Mouse (Mus musculus) NIH3T3 (cell line): ENCODE measurements around the gene Ins2.

ENCODE experiments used
- DNase-seq: peaks from one replicate; pipeline ENCODE4 v3.0.0-alpha.2; 2012; ENCODE audit warnings: low read depth

Gene Ins2

GRCm38 (mm10) chr7:142663931-142664421 is 79.2 kb downstream of the Ins2 start:
- no peak for DNase-seq

DNA sequence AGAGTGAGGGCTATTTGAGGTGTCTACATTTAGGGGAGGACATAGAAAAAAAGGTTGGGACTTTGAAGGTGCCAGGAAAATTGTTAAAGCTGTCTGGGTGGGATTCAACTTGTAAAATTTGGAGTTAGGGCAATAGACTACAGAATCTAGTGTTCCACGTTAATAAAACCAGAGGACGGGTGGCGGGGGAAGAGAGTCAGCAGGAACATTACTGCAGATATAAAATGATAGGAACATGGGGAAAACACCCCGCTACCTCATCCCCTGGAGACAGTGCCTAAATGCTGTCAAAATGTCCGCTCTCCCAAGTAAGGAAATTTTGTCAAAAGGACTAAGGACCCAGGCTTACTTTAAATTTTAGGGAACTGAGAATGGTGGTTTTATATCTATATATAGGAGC is 80.0 kb downstream of the Ins2 start:
- DNase-seq: no peak

DNA sequence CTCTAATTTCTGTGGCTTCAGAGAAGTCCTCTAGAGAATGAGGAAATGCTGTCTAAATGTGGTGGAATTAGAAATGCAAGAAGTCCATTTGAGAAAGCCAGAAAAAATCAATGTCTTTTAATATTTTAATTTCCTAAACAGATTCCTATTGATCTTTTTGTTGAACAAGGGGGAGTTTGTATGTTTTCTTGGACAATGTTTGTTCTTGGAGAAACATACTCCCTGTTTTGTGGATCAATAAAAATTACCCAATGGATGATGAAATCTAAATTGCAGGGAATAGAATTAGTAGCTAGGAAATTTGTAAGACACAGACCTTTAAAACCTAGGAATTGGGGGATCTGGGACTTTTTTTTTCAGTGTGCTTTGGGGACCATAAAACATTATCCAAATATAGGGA is 81.4 kb downstream of the Ins2 start:
- no peak for DNase-seq

DNA sequence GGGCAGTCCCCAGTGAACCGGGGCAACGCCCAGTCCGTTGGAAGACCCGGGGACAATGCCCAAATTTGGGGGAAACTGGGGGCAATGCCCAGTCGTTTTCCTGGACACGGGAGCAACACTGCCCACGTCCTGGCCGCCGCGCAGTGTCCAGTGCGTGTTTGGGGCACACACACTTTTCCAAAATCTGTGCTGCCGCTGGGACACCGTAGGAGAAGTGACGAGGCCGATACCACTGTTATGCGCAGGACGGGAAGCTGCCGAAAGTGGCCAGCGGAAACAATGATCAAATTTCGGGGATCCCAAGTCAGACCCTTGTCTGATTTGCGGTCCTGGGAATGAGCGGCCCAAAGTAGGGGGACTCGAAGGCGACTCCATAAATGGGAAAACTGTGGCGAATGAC is 82.1 kb downstream of the Ins2 start:
- no peak for DNase-seq

DNA sequence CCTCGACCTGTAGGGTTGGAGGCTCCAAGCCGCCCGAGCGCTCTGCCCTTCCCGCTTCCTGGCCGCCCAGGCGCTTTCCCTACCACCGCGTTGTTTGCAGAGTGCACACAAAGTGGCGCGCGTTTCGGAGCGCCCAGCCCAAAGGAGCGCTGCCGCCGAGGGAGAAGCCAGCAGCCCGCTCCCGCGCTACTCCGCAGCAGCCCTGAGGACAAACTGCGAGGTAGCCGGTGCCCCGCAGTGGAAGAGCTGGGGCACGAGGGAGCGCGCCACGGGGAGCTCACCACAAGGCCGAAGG is 82.6 kb downstream of the Ins2 start:
- DNase-seq: no peak

GRCm38 (mm10) chr7:142659767-142660650 is 83.2 kb downstream of the Ins2 start:
- no peak for DNase-seq

- DNase-seq: no peak
Observed at GRCm38 (mm10) chr7:142659181-142659681, 84.0 kb downstream of the Ins2 start.

GRCm38 (mm10) chr7:142658681-142659180 is 84.5 kb downstream of the Ins2 start:
- no peak for DNase-seq

DNA sequence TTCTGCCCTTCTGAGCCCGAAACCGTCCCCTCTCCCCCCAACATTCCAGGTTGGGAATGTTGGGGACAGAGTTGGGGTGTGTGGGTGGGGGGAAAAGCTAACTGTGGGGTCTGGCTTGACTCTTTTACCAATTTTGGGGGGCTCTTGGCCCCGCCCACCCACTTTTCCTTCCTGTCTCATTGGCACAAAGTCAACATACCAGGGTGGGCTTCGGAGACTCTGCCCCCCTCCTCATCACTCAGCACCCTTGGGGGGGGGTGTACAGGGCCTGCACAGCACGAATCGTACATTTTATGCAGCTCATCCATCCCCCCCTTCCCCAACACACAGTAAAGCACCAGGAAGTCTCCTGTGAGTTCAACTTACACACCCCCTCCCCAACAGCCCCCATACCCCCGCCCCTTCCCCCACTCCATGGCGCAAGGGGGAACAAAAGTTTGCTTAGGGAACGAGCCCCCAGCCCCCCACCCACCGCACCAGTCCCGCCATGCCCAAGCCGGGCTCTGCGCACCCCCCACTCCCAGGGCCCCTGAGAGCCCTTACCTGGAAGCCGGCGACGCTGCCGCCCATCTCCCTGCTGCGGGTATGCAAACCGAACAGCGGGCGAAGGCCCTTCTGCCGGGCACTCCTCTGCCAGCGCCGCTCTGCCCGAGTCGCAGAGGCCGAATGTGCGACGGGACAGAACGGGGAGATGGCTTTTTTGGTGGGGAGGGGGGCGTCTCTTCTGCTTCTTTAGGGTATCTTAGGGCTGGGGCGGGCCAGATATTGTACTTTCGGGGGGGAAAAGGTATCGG is 85.2 kb downstream of the Ins2 start:
- no peak for DNase-seq

- DNase-seq: no peak
Observed at GRCm38 (mm10) chr7:142657341-142657791, 85.8 kb downstream of the Ins2 start.

- DNase-seq: no peak
Observed at GRCm38 (mm10) chr7:142656055-142656454, 87.1 kb downstream of the Ins2 start.

DNA sequence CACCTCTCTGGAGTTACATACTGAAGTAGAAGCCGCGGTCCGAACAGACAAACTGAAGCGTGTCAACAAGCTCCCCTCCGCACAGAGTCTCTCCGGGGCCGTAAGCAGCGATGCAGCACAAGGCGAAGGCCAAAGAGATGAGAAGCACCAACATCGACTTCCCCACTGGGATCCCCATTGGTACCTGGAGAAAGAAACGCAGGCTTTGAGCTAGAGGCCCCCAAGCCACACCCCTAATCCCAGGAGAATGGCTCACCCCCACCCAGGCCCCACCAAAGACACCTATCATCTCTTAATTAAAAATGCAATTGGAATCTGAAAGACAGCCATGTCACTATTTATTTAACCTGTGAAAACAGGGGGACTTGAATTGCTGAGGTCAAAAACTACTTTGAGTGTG is 87.5 kb downstream of the Ins2 start:
- DNase-seq: no peak

GRCm38 (mm10) chr7:142653726-142654125 is 89.5 kb downstream of the Ins2 start:
- DNase-seq: no peak

DNA sequence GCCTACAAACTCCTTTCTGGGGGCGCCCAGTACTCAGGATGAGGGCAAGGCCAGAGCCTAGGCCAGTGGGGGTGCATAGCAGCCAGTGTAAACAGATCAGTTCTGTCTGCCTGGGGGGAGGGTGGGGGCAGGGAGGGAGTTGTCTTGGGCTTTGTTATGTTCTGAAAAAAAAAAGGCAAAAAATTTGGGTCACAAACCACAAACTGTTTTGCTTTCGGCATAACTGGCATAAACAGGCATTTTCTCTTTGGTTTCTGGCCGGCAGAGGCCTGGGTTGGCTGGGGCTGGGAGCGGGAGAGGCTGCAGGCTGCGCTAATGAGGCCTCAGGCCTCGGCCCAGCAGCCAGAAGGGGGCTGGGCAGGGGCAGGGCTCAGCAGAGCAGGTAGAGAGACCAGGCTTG is 96.5 kb downstream of the Ins2 start:
- DNase-seq: peak; percentile 63

GRCm38 (mm10) chr7:142645045-142645444 is 98.1 kb downstream of the Ins2 start:
- DNase-seq: peak; percentile 69

- DNase-seq: no peak
Observed at GRCm38 (mm10) chr7:142636178-142636577, 107.0 kb downstream of the Ins2 start.

GRCm38 (mm10) chr7:142630691-142631090 is 112.5 kb downstream of the Ins2 start:
- no peak for DNase-seq

GRCm38 (mm10) chr7:142629806-142630205 is 113.4 kb downstream of the Ins2 start:
- no peak for DNase-seq
